Mouse (Mus musculus) liver, postnatal 0 days (tissue): ENCODE results near the gene Draxin.

Source experiments
- CTCF ChIP-seq: sonication (generic); IDR thresholded peaks from 2 replicates; pipeline ENCODE4 v1.5.1; 2016; ENCODE audit warnings: antibody characterized with exemption, low read depth
- EP300 ChIP-seq: IDR thresholded peaks from 2 replicates; pipeline ENCODE4 v1.6.1; 2016; ENCODE audit warnings: antibody characterized with exemption, low read depth, mild to moderate bottlenecking

GRCm38 (mm10) chr4:148108565-148109100 lies 21.9 kb downstream of the Draxin start:
- TF ChIP-seq CTCF (no peak), EP300 (no peak)
